Mouse (Mus musculus) liver, embryonic 11.5 days (tissue): ENCODE measurements around the gene Psmd10. TPM values are rescaled to one million over a fixed set of nuclear protein-coding genes. Genes with fewer than 3 reads are reported as not detected.

ENCODE experiments used
- ATAC-seq: fragments of 200-750 bp; cut with Nextera tagmentation; replicated peaks from 2 replicates; pipeline ENCODE4 v1.8.0; 2017; ENCODE audit warnings: moderate number of reproducible peaks, mild to moderate bottlenecking, moderate TSS enrichment, moderate library complexity; ENCODE audit not compliant: low FRiP score
- DNase-seq: peaks from one replicate; pipeline ENCODE4 v3.0.0-alpha.2; 2017; ENCODE audit warnings: low spot score
- H3K27ac ChIP-seq: fragments of 300-500 bp; sonication (generic); 2 replicates; pipeline ENCODE4 v1.5.1; 2014; ENCODE audit warnings: mild to moderate bottlenecking, low read depth, low read length, control low read depth
- H3K27me3 ChIP-seq: fragments of 300-500 bp; sonication (generic); replicated peaks from 2 replicates; pipeline ENCODE4 v1.6.1; 2014; ENCODE audit warnings: low read length, mixed read lengths; ENCODE audit not compliant: control insufficient read depth, insufficient read depth
- H3K36me3 ChIP-seq: fragments of 300-500 bp; sonication (generic); 2 replicates; pipeline ENCODE4 v1.6.1; 2014; ENCODE audit warnings: mild to moderate bottlenecking, low read length, moderate library complexity, mixed read lengths; ENCODE audit not compliant: control insufficient read depth, insufficient read depth
- H3K4me1 ChIP-seq: fragments of 300-500 bp; sonication (generic); replicated peaks from 2 replicates; pipeline ENCODE4 v1.6.1; 2014; ENCODE audit warnings: low read length, mixed read lengths; ENCODE audit not compliant: control insufficient read depth, insufficient read depth
- H3K4me2 ChIP-seq: fragments of 300-500 bp; sonication (generic); 2 replicates; pipeline ENCODE4 v1.6.1; 2014; ENCODE audit warnings: mild to moderate bottlenecking, control low read depth, moderate library complexity
- H3K4me3 ChIP-seq: fragments of 300-500 bp; sonication (generic); 2 replicates; pipeline ENCODE4 v1.5.1; 2014; ENCODE audit warnings: low read depth, low read length, control low read depth
- H3K9ac ChIP-seq: fragments of 300-500 bp; sonication (generic); 2 replicates; pipeline ENCODE4 v1.6.1; 2014; ENCODE audit warnings: low read depth, low read length, control low read depth
- H3K9me3 ChIP-seq: fragments of 300-500 bp; sonication (generic); 2 replicates; pipeline ENCODE4 v1.6.1; 2016; ENCODE audit warnings: low read length, inconsistent platforms, mixed read lengths; ENCODE audit not compliant: control insufficient read depth
- WGBS: fragments of 180-500 bp; shearing (Covaris S2); extraction: QIAGEN DNeasy Blood & Tissue Kit; methylation state at CpG from one replicate; pipeline ENCODE4 v1.1.7; 2014; 5-methylcytosine and 5-hydroxymethylcytosine counted together
- polyA plus RNA-seq: library from polyadenylated mRNA; unstranded; fragments of >200 nt; fragmentation: Nextera tagmentation; extraction: Ambion mirVana; gene quantifications from 2 replicates; pipeline ENCODE4 v1.2.1, GENCODE M21; 2014

The Psmd10 gene
- polyA plus RNA-seq, 1 experiment from 2014 or later, result 50.3 TPM

GRCm38 (mm10) chrX:140903487-140903886 lies 53.0 kb downstream of the Psmd10 start:
- H3K4me2 ChIP-seq, result no peak overlapping the region
- ATAC-seq (no peak), DNase-seq (no peak)
- no peak overlapping the region for H3K27ac ChIP-seq
- H3K36me3 ChIP-seq, result no peaks in the 10 kb centered on the region
- H3K4me1 ChIP-seq, result no peaks in the 10 kb centered on the region
- WGBS, result 72% methylated on average over 3 of the region's 3 CpGs
- no peak overlapping the region for H3K4me3 ChIP-seq
- H3K9me3 ChIP-seq, result no peaks in the 10 kb centered on the region
- H3K9ac ChIP-seq, result no peak overlapping the region
- H3K27me3 ChIP-seq, result peaks cover 2% of the 10 kb centered on the region; the same call in 1 of the 2 replicates

Other genes starting within 250 kb of the Psmd10 start
- gene Tex13b, start 143.3 kb downstream of the Psmd10 start, polyA plus RNA-seq, result not detected in 2 replicates
- 0.64 TPM in 1 of 2 replicates, not detected in the other for gene Vsig1, start 49.1 kb downstream of the Psmd10 start, polyA plus RNA-seq
- 19.6 and 20.6 TPM in 2 replicates for gene Atg4a, start 179 bp upstream of the Psmd10 start, polyA plus RNA-seq